Mouse (Mus musculus): ENCODE measurements around the gene Tmprss2.

DNA sequence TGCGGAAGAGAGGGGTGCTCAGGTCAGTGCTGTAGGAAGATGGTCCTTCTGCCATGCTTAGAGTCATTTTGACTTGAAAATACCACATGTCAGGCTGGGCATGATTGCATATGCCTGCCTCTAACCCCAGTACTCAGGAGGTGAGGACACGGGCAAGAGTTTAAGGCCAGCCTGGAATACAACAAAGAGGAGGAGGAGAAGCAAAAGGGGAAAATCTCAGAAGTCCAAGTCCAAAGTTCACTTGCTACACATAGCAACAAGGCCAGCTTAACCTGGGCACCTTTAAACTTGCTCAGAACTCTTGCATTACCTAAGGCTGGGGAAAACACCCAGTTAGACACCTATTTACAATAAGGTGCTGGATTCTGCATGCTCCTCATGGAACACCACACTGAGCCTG lies 19.5 kb downstream of the Tmprss2 start:
- TF ChIP-seq MYOD1 (IDR thresholded peaks at IDR 0.05; ENCODE audit: control insufficient read depth, insufficient read length, low read depth) (no peak), CTCF (IDR thresholded peaks at IDR 0.05; ENCODE audit: control insufficient read depth, insufficient read depth, insufficient read length) (no peak), MYOG (IDR thresholded peaks at IDR 0.05; ENCODE audit: control insufficient read depth, extremely low read depth, insufficient read length) (no peak), USF1 (IDR thresholded peaks at IDR 0.05; ENCODE audit: low read depth) (no peak), CEBPB (IDR thresholded peaks at IDR 0.05; ENCODE audit: low read depth) (no peak), MAX (IDR thresholded peaks at IDR 0.05) (no peak), FOSL1 (IDR thresholded peaks at IDR 0.05; ENCODE audit: insufficient read depth, low read length, poor library complexity, severe bottlenecking) (no peak)

Measured in C2C12 (cell line).